Mouse (Mus musculus) thymus, adult 2 months (tissue): ENCODE results near the gene Igsf21. TPM values are rescaled to one million over a fixed set of nuclear protein-coding genes. Genes with fewer than 3 reads are reported as not detected.
A peak's percentile ranks its signal among the peaks of the same experiment; 100 is the strongest.

Experiments
- DNase-seq: peaks from one replicate; pipeline ENCODE4 v3.0.0; 2021
- H3K27ac ChIP-seq: fragments of 200-500 bp; 2 replicates; pipeline ENCODE4 v1.5.1; 2012; ENCODE audit warnings: low read length, control low read depth; ENCODE audit not compliant: control insufficient read depth, insufficient read depth
- H3K27me3 ChIP-seq: fragments of 200-500 bp; 2 replicates; pipeline ENCODE4 v1.6.1; 2012; ENCODE audit warnings: mild to moderate bottlenecking, low read length, moderate library complexity, mixed read lengths; ENCODE audit not compliant: control insufficient read depth, insufficient read depth
- H3K36me3 ChIP-seq: fragments of 200-500 bp; 2 replicates; pipeline ENCODE4 v1.6.1; 2012; ENCODE audit warnings: mild to moderate bottlenecking, low read length, moderate library complexity; ENCODE audit not compliant: control insufficient read depth, insufficient read depth
- H3K4me1 ChIP-seq: fragments of 200-500 bp; replicated peaks from 2 replicates; pipeline ENCODE4 v1.6.1; 2012; ENCODE audit warnings: low read length; ENCODE audit not compliant: control insufficient read depth, insufficient read depth
- H3K4me3 ChIP-seq: fragments of 200-500 bp; 2 replicates; pipeline ENCODE4 v1.5.1; 2012; ENCODE audit warnings: mild to moderate bottlenecking, low read length, control low read depth, moderate library complexity; ENCODE audit not compliant: control insufficient read depth, insufficient read depth
- CTCF ChIP-seq: fragments of 200-500 bp; IDR thresholded peaks from 2 replicates; pipeline ENCODE4 v1.5.1; 2012; ENCODE audit warnings: mild to moderate bottlenecking, control low read depth, low read length, moderate library complexity, borderline replicate concordance; ENCODE audit not compliant: control insufficient read depth, poor library complexity, insufficient read depth; ENCODE audit errors: extremely low read depth
- POLR2A ChIP-seq: fragments of 200-500 bp; IDR thresholded peaks from 2 replicates; pipeline ENCODE4 v1.6.1; 2012; ENCODE audit warnings: mild to moderate bottlenecking, low read length, control low read depth, moderate library complexity; ENCODE audit not compliant: control insufficient read depth, poor library complexity, insufficient read depth; ENCODE audit errors: extremely low read depth
- WGBS: fragments of 180-500 bp; shearing (Covaris S2); methylation state at CpG from one replicate; pipeline ENCODE4 v1.1.7; 2018; 5-methylcytosine and 5-hydroxymethylcytosine counted together
- polyA plus RNA-seq: library from polyadenylated mRNA; depleted of rRNA; stranded (reverse); fragments of >200 nt; gene quantifications from 2 replicates; pipeline ENCODE4 v1.2.3, GENCODE M21; 2012

Igsf21 gene
- polyA plus RNA-seq, 1 experiment = 1.0 TPM

- 63% methylated on average over 1 of the region's 1 CpGs for WGBS
- no peak overlapping the region for H3K4me3 ChIP-seq
- H3K4me1 ChIP-seq = no peaks in the 10 kb centered on the region
- no peak overlapping the region for H3K27ac ChIP-seq
- no peaks in the 10 kb centered on the region for H3K36me3 ChIP-seq
- DNase-seq = peak; percentile 10
- TF ChIP-seq CTCF (no peak), POLR2A (no peak)
- H3K27me3 ChIP-seq = no peaks in the 10 kb centered on the region
Measured at GRCm38 (mm10) chr4:140100141-140100540, 146.4 kb downstream of the Igsf21 start.

GRCm38 (mm10) chr4:140096283-140096682 lies 150.3 kb downstream of the Igsf21 start:
- TF ChIP-seq POLR2A (no peak), CTCF (no peak)
- no peak for DNase-seq
- H3K27ac ChIP-seq = no peak overlapping the region
- no peaks in the 10 kb centered on the region for H3K36me3 ChIP-seq
- H3K27me3 ChIP-seq = no peaks in the 10 kb centered on the region
- no peaks in the 10 kb centered on the region for H3K4me1 ChIP-seq
- 71% methylated on average over 2 of the region's 2 CpGs for WGBS
- H3K4me3 ChIP-seq = no peak overlapping the region

DNA sequence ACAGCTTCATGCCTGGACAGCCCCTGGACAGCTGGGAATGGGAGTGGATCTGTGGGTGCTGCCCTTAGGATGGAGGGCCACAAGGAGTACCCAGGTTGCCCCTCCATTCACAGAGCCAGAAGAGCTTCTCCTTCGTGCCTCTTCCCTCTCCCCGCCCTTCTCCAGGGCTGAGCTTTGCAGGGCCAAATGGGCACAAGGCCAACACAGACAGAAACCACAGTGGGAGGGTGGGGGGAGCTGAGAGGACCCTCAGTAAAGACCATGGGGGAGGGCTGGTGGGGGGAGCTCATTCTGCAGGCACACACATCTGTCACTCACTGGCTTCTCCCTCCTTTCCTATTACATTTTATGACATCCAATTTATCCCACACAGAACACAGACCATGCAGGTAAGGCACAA lies 151.7 kb downstream of the Igsf21 start:
- H3K27ac ChIP-seq = no peak overlapping the region
- no peaks in the 10 kb centered on the region for H3K27me3 ChIP-seq
- 47% methylated on average over 2 of the region's 2 CpGs for WGBS
- no peak for DNase-seq
- no peaks in the 10 kb centered on the region for H3K36me3 ChIP-seq
- TF ChIP-seq POLR2A (no peak), CTCF (no peak)
- no peak overlapping the region for H3K4me3 ChIP-seq
- H3K4me1 ChIP-seq = no peaks in the 10 kb centered on the region

GRCm38 (mm10) chr4:140092367-140092766 lies 154.2 kb downstream of the Igsf21 start:
- WGBS = 89% methylated on average over 11 of the region's 11 CpGs
- H3K27me3 ChIP-seq = no peaks in the 10 kb centered on the region
- TF ChIP-seq POLR2A = no peak
- TF ChIP-seq CTCF = no peak
- no peak for DNase-seq
- no peak overlapping the region for H3K4me3 ChIP-seq
- H3K36me3 ChIP-seq = no peaks in the 10 kb centered on the region
- no peak overlapping the region for H3K27ac ChIP-seq
- no peaks in the 10 kb centered on the region for H3K4me1 ChIP-seq

- no peak overlapping the region for H3K4me3 ChIP-seq
- no peaks in the 10 kb centered on the region for H3K4me1 ChIP-seq
- H3K36me3 ChIP-seq = no peaks in the 10 kb centered on the region
- H3K27ac ChIP-seq = no peak overlapping the region
- H3K27me3 ChIP-seq = no peaks in the 10 kb centered on the region
- no peak for DNase-seq
- TF ChIP-seq POLR2A = no peak
- WGBS = 75% methylated on average over 3 of the region's 3 CpGs
Measured at GRCm38 (mm10) chr4:140091693-140092092, 154.9 kb downstream of the Igsf21 start.

GRCm38 (mm10) chr4:140089676-140090075 lies 156.9 kb downstream of the Igsf21 start:
- no peak overlapping the region for H3K4me3 ChIP-seq
- H3K4me1 ChIP-seq = no peaks in the 10 kb centered on the region
- H3K27me3 ChIP-seq = no peaks in the 10 kb centered on the region
- no peaks in the 10 kb centered on the region for H3K36me3 ChIP-seq
- no peak overlapping the region for H3K27ac ChIP-seq
- DNase-seq = no peak
- WGBS = 87% methylated on average over 4 of the region's 4 CpGs
- TF ChIP-seq POLR2A (no peak), CTCF (no peak)

GRCm38 (mm10) chr4:140088711-140089440 lies 157.7 kb downstream of the Igsf21 start:
- TF ChIP-seq CTCF = no peak
- TF ChIP-seq POLR2A = no peak
- Histone ChIP-seq H3K4me3 (no peak overlapping the region), H3K27ac (no peak overlapping the region), H3K4me1 (no peaks in the 10 kb centered on the region), H3K27me3 (no peaks in the 10 kb centered on the region), H3K36me3 (no peaks in the 10 kb centered on the region)
- DNase-seq = no peak
- 82% methylated on average over 12 of the region's 12 CpGs for WGBS
